Mouse (Mus musculus): ENCODE data around the gene Dhx9.
A peak's percentile ranks its signal among the peaks of the same experiment; 100 is the strongest.
"Not testable (repeated sequence)": the region's sequence is repeated elsewhere in the genome, so short reads cannot be mapped to it uniquely, and the experiment has no call there.

Dhx9 gene

GRCm38 (mm10) chr1:153486120-153486519, 1.3 kb downstream of the Dhx9 start:
- DNase-seq (ENCODE audit: low read depth, low spot score), result not testable (repeated sequence)

- no peak for DNase-seq (ENCODE audit: low read depth, low spot score)
Observed at GRCm38 (mm10) chr1:153485201-153485796, 2.2 kb downstream of the Dhx9 start.

GRCm38 (mm10) chr1:153481025-153481412, 6.4 kb downstream of the Dhx9 start:
- no peak for DNase-seq (ENCODE audit: low read depth, low spot score)

DNA sequence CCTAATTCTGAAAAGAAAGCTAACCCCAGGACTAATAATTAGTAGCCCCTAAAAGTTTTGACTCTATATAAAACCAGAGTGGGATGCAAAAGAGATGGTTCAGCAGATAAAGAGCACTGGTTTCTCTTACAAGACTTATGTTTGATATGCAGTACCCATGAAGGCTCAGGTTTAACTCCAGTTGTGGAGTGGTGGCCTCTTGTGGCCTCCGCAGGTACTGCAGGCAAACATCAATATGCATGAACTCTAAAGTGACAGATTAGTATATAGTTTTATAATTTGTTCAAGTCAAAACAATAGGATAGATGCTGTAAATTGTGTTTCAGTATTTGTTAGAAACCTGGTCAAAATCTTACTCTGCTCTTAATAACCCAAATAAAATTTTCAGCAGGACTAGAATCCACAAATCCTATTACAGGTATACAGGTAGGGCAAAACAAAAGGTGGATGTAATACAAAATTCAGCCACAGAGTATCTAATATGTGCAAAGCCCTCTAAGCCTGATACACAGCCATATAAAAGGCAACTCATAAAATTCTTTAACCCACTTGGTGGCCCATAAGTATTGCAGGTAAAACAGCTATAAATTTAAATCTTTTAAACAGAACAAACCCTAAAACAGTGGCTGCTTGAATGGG, 7.0 kb downstream of the Dhx9 start:
- peak; percentile 52 for DNase-seq (ENCODE audit: low read depth, low spot score)

GRCm38 (mm10) chr1:153479296-153479695, 8.2 kb downstream of the Dhx9 start:
- DNase-seq (ENCODE audit: low read depth, low spot score), result no peak

GRCm38 (mm10) chr1:153461796-153462195, 25.7 kb downstream of the Dhx9 start:
- DNase-seq (ENCODE audit: low read depth, low spot score), result no peak

DNA sequence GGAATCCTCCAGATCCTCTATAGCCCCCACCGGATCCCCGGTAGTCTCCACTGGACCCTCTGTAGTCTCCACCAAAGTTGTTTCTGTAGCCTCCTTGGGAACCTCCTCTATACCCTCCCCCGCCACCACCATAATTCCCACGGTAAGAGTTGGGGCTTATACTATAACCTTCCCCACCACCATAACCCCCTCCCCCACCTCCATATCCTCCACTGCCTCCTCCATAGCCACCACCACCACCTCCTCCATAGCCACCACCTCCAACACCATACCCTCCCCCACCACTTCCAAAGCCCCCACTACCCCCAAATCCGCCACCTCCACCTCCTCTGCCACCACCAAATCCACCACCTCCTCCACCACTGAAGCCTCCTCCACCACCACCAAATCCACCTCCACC, 31.3 kb downstream of the Dhx9 start:
- no peak for DNase-seq (ENCODE audit: low read depth, low spot score)

DNA sequence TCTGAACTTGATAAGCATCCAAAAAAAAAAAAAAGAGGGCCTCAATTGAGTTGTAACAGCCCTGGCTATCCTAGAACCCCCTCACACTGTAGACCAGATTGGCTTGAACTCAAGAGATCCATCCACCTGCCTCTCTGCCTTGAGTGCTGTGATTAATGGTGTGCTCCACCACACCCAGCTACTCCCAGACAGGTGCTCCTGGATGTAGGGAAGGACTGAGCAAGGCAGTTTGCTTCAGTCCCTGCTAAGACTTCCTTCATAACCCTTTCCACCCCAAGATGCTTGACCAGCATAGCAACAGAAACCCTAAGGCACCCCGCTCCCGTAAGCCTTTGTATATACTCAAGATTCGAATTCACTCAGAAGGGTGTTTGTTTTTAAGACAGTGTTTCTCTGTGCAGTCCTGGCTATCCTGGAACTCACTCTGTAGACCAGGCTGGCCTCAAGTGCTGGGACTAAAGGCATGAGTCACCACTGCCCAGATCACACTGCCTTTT, 34.3 kb downstream of the Dhx9 start:
- no peak for DNase-seq (ENCODE audit: low read depth, low spot score)

- DNase-seq (ENCODE audit: low read depth, low spot score), result peak; percentile 33
Observed at GRCm38 (mm10) chr1:153451237-153452154, 36.0 kb downstream of the Dhx9 start.

DNA sequence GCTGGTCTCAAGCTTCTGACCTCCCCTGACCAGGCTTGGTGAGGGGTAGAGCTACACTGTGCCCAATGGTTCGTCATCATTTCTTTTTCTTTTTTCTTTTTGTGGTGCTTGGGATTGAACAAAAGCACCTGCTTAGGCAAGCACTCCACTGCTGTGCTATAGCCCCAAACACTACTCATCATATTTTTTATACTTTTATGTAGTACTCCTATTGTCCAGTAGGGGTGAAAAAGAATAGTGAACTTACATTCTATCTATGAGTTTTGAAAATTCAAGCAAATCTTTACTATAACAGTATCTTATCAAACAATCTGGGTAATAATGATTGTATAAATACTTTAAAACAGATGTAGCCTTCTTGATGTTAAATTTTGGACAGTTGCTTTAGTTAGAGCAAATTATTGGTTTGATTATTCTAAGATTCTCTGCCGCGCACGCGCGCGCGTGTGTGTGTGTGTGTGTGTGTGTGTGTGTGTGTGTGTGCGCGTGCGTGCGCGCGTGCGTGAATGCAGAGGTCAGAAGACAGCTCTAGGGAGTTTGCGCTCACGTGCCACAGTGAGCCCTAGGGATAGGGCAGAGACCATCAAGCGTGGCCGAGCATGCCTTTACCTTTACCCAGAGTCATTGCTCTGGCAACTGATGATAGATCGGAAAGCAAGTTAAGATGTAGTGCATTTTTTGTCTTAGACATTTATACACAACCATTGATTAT, 41.2 kb downstream of the Dhx9 start:
- no peak for DNase-seq (ENCODE audit: low read depth, low spot score)

GRCm38 (mm10) chr1:153443632-153444031, 43.8 kb downstream of the Dhx9 start:
- DNase-seq (ENCODE audit: low read depth, low spot score), result no peak

DNA sequence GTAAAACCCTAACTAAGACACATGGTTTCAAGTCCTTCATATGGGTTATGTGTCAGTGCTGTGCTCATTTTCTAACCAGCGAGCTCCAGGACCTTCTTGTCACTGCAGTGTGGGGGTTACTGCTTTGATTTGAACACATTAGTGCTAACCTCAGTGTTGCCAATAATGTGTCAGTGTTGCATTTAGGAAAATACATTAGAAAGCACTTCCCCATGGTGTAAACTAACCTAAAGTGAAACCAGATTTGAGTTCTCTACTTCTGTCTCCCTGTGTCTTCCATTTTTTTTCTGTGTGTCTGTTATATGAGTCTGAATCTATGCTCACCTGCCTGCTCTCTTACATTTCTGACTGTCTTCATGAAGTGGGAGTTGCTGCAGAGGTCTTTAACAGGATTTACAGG, 44.4 kb downstream of the Dhx9 start:
- no peak for DNase-seq (ENCODE audit: low read depth, low spot score)

- DNase-seq (ENCODE audit: low read depth, low spot score), result no peak
Observed at GRCm38 (mm10) chr1:153441656-153442055, 45.8 kb downstream of the Dhx9 start.

- DNase-seq (ENCODE audit: low read depth, low spot score), result no peak
Observed at GRCm38 (mm10) chr1:153440752-153441151, 46.7 kb downstream of the Dhx9 start.

GRCm38 (mm10) chr1:153437536-153437935, 49.9 kb downstream of the Dhx9 start:
- DNase-seq (ENCODE audit: low read depth, low spot score), result no peak

DNA sequence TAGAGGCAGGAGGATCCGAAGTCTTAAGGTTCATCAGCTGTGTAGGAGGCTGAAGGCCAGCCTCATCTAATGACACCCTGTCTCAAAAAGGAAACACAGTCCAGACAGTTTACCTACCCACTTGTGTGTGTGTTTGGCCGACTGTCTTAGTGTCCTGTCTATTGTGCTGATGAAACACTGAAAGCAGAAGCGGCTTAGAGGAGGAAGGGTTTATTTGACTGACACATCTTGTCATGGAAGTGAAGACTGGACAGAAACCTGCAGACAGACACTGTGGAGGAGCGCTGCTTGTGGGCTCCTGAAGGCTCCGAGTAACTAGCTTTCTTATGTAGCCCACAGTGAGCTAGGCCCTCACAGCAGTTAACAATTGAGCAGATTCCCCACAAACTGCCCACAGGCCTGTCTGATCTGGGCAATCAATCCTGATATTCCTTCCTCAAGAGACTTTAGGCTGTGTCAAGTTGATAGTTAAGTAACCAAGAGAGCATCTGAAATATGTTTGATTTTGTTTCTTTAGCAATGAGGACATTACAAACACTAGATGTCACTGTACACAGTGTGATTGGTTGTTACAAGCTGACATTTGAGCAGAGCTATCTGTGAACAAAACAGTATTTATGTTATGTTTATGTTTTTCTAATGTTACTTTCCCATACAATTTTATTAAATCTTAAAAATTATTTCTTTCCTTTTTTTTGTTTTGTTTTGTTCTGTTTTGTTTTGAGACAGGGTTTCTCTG, 53.4 kb downstream of the Dhx9 start:
- DNase-seq (ENCODE audit: low read depth, low spot score), result no peak

GRCm38 (mm10) chr1:153432329-153432728, 55.1 kb downstream of the Dhx9 start:
- no peak for DNase-seq (ENCODE audit: low read depth, low spot score)

GRCm38 (mm10) chr1:153431701-153432100, 55.8 kb downstream of the Dhx9 start:
- DNase-seq (ENCODE audit: low read depth, low spot score), result no peak

- no peak for DNase-seq (ENCODE audit: low read depth, low spot score)
Observed at GRCm38 (mm10) chr1:153431158-153431557, 56.3 kb downstream of the Dhx9 start.

GRCm38 (mm10) chr1:153424770-153425584, 62.5 kb downstream of the Dhx9 start, which contains the start of gene Shcbp1l:
Gene Shcbp1l (plus strand): TSS chr1:153425162.
- peak; percentile 56 for DNase-seq (ENCODE audit: low read depth, low spot score)
